Mouse (Mus musculus) liver, postnatal 0 days (tissue): ENCODE measurements around the gene Pibf1. TPM values are rescaled to one million over a fixed set of nuclear protein-coding genes. Genes with fewer than 3 reads are reported as not detected.

Experiments used
- ATAC-seq: fragments of 200-750 bp; cut with Nextera tagmentation; 2 replicates; pipeline ENCODE4 v1.8.0; 2017; ENCODE audit warnings: mild to moderate bottlenecking, moderate library complexity
- DNase-seq: peaks from one replicate; pipeline ENCODE4 v3.0.0-alpha.2; 2016
- H3K27ac ChIP-seq: fragments of 300-500 bp; sonication (generic); 2 replicates; pipeline ENCODE4 v1.5.1; 2014; ENCODE audit warnings: antibody characterized with exemption, moderate library complexity, mild to moderate bottlenecking, low read depth
- H3K27me3 ChIP-seq: fragments of 300-500 bp; sonication (generic); 2 replicates; pipeline ENCODE4 v1.6.1; 2014; ENCODE audit warnings: low read length, control low read depth, mixed read lengths; ENCODE audit not compliant: insufficient read depth
- H3K36me3 ChIP-seq: fragments of 300-500 bp; sonication (generic); replicated peaks from 2 replicates; pipeline ENCODE4 v1.6.1; 2014; ENCODE audit warnings: mild to moderate bottlenecking, control low read depth, low read length, moderate library complexity, mixed read lengths; ENCODE audit not compliant: insufficient read depth
- H3K4me1 ChIP-seq: fragments of 300-500 bp; sonication (generic); 2 replicates; pipeline ENCODE4 v1.6.1; 2014; ENCODE audit warnings: antibody characterized with exemption, mild to moderate bottlenecking, control low read depth; ENCODE audit not compliant: insufficient read depth
- H3K4me2 ChIP-seq: fragments of 300-500 bp; sonication (generic); 2 replicates; pipeline ENCODE4 v1.6.1; 2014; ENCODE audit warnings: low read depth, mild to moderate bottlenecking, low read length, moderate library complexity, mixed read lengths
- H3K4me3 ChIP-seq: fragments of 300-500 bp; sonication (generic); 2 replicates; pipeline ENCODE4 v1.5.1; 2014; ENCODE audit warnings: low read depth, low read length
- H3K9ac ChIP-seq: fragments of 300-500 bp; sonication (generic); replicated peaks from 2 replicates; pipeline ENCODE4 v1.6.1; 2014; ENCODE audit warnings: mild to moderate bottlenecking, moderate library complexity
- H3K9me3 ChIP-seq: fragments of 300-500 bp; sonication (generic); 2 replicates; pipeline ENCODE4 v1.6.1; 2016; ENCODE audit warnings: mild to moderate bottlenecking, control low read depth, low read length, mixed read lengths
- CTCF ChIP-seq: sonication (generic); IDR thresholded peaks from 2 replicates; pipeline ENCODE4 v1.5.1; 2016; ENCODE audit warnings: antibody characterized with exemption, low read depth
- EP300 ChIP-seq: IDR thresholded peaks from 2 replicates; pipeline ENCODE4 v1.6.1; 2016; ENCODE audit warnings: antibody characterized with exemption, low read depth, mild to moderate bottlenecking
- WGBS: fragments of 180-500 bp; shearing (Covaris S2); extraction: QIAGEN DNeasy Blood & Tissue Kit; methylation state at CpG from one replicate; pipeline ENCODE4 v1.1.7; 2014; ENCODE audit not compliant: insufficient replicate concordance; 5-methylcytosine and 5-hydroxymethylcytosine counted together
- polyA plus RNA-seq: library from polyadenylated mRNA; unstranded; fragments of >200 nt; fragmentation: Nextera tagmentation; extraction: Ambion mirVana; gene quantifications from 2 replicates; pipeline ENCODE4 v1.2.1, GENCODE M21; 2015

The Pibf1 gene
- polyA plus RNA-seq, 1 experiment from 2014 or later = 4.9 TPM

GRCm38 (mm10) chr14:99266749-99267148 lies 167.5 kb downstream of the Pibf1 start:
- no peak for TF ChIP-seq EP300
- TF ChIP-seq CTCF = no peak
- Histone ChIP-seq H3K27me3 (no peaks in the 10 kb centered on the region), H3K9ac (no peak overlapping the region), H3K27ac (no peak overlapping the region), H3K9me3 (no peaks in the 10 kb centered on the region), H3K4me3 (no peak overlapping the region), H3K36me3 (no peaks in the 10 kb centered on the region), H3K4me1 (no peaks in the 10 kb centered on the region), H3K4me2 (no peak overlapping the region)
- ATAC-seq = no peak
- WGBS = 62% methylated on average over 5 of the region's 5 CpGs
- no peak for DNase-seq

DNA sequence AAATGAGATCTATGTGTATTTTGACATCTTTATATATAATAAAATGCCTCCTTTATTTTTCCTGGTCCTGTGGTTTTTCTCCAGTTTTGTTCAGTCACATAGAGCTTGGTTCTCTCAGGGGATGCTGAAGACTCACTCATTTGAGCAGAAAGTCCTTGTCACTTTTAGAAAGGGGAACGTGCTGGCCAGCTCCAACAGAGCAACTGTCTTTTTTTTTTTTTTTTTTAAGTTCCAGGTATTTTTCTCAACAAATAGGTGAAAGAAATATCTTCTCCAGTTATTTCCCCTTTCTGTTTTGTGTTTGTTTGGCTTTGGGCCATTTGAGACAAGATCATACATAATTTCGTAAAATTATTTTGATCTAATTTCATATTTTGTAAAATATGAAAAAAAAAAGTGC lies 174.8 kb downstream of the Pibf1 start:
- H3K9me3 ChIP-seq = no peaks in the 10 kb centered on the region
- WGBS = 47% methylated on average over 2 of the region's 2 CpGs
- no peaks in the 10 kb centered on the region for H3K27me3 ChIP-seq
- ATAC-seq (no peak), DNase-seq (no peak)
- H3K36me3 ChIP-seq = no peaks in the 10 kb centered on the region
- no peak overlapping the region for H3K9ac ChIP-seq
- no peak overlapping the region for H3K4me2 ChIP-seq
- TF ChIP-seq EP300 (no peak), CTCF (no peak)
- no peak overlapping the region for H3K4me3 ChIP-seq
- H3K4me1 ChIP-seq = no peaks in the 10 kb centered on the region
- H3K27ac ChIP-seq = no peak overlapping the region

DNA sequence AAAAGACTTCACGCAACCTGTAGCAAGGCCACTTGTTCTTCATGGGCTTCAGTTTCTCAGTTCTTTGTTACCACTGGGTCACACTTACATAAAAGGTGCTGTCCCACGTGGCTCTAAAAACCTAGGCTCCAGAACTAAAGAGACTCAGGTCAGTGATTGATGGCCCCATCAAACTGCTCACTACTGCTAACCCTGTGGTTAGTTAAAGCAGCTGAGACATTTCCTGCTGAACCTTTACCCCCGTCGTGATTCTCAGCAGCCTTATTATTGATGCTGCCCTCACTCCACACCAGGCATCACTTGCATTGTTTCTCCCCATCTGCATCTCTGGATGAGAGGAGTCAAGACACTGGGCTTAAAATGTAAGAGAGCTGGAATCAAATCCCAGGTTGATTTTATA lies 176.6 kb downstream of the Pibf1 start:
- no peak for ATAC-seq
- WGBS = 31% methylated on average over 4 of the region's 4 CpGs
- peaks cover 6% of the 10 kb centered on the region for H3K4me1 ChIP-seq
- H3K36me3 ChIP-seq = no peaks in the 10 kb centered on the region
- DNase-seq = no peak
- H3K4me2 ChIP-seq = no peak overlapping the region
- H3K27ac ChIP-seq = no peak overlapping the region
- no peak overlapping the region for H3K9ac ChIP-seq
- no peak overlapping the region for H3K4me3 ChIP-seq
- H3K9me3 ChIP-seq = no peaks in the 10 kb centered on the region
- TF ChIP-seq EP300 = no peak
- no peaks in the 10 kb centered on the region for H3K27me3 ChIP-seq

DNA sequence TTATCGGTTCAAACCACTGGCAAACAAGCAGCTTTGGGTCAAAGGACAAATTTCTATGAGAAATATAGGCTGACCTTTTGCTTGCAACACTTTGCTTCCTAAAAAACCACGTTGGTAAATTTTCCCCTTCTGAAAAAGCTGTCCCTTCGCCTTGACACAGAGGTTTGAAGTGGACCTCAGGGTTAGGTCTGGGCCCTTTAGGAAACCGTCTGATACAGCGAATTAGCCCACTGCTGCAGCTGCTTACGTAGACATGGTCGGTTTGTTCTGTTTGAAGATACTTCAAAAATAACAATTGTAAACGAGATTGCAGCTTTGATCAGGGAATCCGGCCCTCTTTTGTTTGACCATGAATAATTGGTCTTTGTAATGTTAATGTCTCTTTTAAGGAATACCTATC lies 179.1 kb downstream of the Pibf1 start:
- no peaks in the 10 kb centered on the region for H3K9me3 ChIP-seq
- WGBS = 38% methylated on average over 9 of the region's 9 CpGs
- ATAC-seq (no peak), DNase-seq (no peak)
- no peaks in the 10 kb centered on the region for H3K27me3 ChIP-seq
- H3K4me3 ChIP-seq = no peak overlapping the region
- H3K9ac ChIP-seq = no peak overlapping the region
- peak overlapping the region; percentile 29 for H3K27ac ChIP-seq
- no peaks in the 10 kb centered on the region for H3K36me3 ChIP-seq
- H3K4me2 ChIP-seq = 0 out of 2 replicates have a peak overlapping the region, but pooled peaks have one; percentile 9
- no peak for TF ChIP-seq CTCF
- TF ChIP-seq EP300 = no peak
- peaks cover 8% of the 10 kb centered on the region for H3K4me1 ChIP-seq

GRCm38 (mm10) chr14:99278763-99279486 lies 179.7 kb downstream of the Pibf1 start:
- TF ChIP-seq CTCF (no peak), EP300 (no peak)
- whole genome bisulfite sequencing = 33% methylated on average over 12 of the region's 12 CpGs
- Histone ChIP-seq H3K27me3 (no peaks in the 10 kb centered on the region), H3K4me2 (peak overlapping the region; percentile 22; the same call in 1 of the 2 replicates), H3K4me3 (no peak overlapping the region), H3K27ac (peak overlapping the region; percentile 39; the same call in 1 of the 2 replicates), H3K9ac (no peak overlapping the region), H3K4me1 (peaks cover 8% of the 10 kb centered on the region), H3K36me3 (no peaks in the 10 kb centered on the region), H3K9me3 (no peaks in the 10 kb centered on the region)
- ATAC-seq (peak; percentile 79), DNase-seq (peak; percentile 49)

DNA sequence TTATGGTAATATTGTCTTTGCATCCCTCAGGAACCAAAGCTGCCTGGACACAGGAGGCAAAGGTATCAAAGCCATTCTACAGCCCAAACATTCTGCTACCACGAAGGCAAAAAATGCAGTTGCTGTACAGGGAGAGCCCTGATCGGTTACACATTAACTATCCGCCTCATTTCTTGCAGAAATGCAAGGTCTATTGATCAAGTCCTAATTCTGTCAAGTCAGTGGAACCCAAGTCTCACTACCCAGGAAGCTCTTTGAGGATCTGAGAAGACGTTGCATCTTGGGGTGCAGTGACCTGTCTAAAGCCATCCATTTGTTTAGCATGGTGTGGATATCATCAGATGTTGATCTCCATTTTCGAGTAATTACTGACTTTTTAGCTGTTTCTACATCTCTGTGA lies 181.2 kb downstream of the Pibf1 start:
- Histone ChIP-seq H3K27me3 (no peaks in the 10 kb centered on the region), H3K9ac (no peak overlapping the region), H3K36me3 (no peaks in the 10 kb centered on the region), H3K4me1 (peaks cover 8% of the 10 kb centered on the region), H3K27ac (no peak overlapping the region), H3K9me3 (no peaks in the 10 kb centered on the region), H3K4me2 (no peak overlapping the region), H3K4me3 (no peak overlapping the region)
- no peak for ATAC-seq
- DNase-seq = no peak
- TF ChIP-seq CTCF = no peak
- TF ChIP-seq EP300 = no peak
- 58% methylated on average over 5 of the region's 5 CpGs for WGBS
